Mouse (Mus musculus): ENCODE data around the gene Gm12258. TPM values are rescaled to one million over a fixed set of nuclear protein-coding genes. Genes with fewer than 3 reads are reported as not detected.
"Not testable (repeated sequence)": the region's sequence is repeated elsewhere in the genome, so short reads cannot be mapped to it uniquely, and the experiment has no call there.

The Gm12258 gene
- total RNA-seq (2021) = 1 to 10 TPM; 1.3 to 1.7 TPM
- long read RNA-seq, experiment 1, full-length matches to known transcripts = 1 of 1 reads
- long read RNA-seq, experiment 1, partial matches to known transcripts = 0 of 1 reads
- long read RNA-seq, experiment 1, other reads (novel, unspliced or antisense) = 0 of 1 reads
- long read RNA-seq, experiment 2, full-length matches to known transcripts = 1 of 1 reads
- long read RNA-seq, experiment 2, partial matches to known transcripts = 0 of 1 reads
- long read RNA-seq, experiment 2, other reads (novel, unspliced or antisense) = 0 of 1 reads

DNA sequence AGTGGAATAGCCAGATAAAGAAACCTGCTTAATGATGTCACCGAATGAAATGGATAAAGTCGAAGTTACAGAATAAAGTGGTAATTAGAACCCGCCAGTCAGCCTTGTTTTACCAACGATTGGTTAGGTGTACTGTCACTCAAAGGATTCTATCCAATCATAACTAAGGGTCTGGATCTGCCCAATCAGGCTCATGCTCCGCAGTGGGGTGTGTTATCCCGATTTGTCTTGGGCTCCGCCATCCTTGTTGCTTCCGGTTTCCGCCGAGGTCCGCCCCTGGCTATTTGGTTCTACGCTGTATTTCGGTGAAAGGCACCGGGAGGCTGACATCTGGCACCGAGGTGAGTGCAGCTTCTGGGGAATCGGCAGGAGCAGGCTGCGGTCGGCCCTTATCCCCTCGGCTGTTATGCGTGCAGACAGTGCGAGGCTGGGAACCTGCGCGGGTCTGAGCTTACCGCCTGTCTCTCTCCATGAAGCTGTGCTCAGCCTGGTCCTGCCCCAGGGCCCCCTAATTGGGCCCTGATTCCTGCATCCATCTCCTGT, at the start of gene Gm12258:
TSS of gene Gm12258 (plus strand) at position 240 of the 543 bp plus-strand sequence.
- peak; percentile 80 for DNase-seq
- intact Hi-C loops (cut with DNase I; ENCODE audit: low total_unique reads) = no loop called here

DNA sequence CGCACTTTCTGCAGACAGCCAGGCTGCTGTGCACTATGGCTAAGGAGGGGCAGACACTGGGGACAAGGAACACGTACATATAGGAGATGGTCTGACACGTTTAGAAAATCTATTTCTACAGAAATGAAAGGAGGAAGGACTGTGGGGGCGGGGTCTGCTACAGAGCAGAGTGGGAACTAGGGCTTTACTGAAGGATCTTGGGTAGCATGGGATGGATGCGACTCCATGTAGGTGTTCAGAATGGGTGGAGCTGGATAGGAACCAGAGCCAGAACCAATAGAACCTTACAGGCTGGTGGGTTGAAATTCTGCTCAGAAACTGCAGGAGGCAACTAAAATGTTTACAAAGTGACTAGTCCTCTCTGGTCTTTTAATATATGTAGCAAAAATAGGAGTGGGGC, 47.2 kb upstream of the Gm12258 start:
- no peak for DNase-seq
- intact Hi-C loops (cut with DNase I; ENCODE audit: low total_unique reads) = no loop called here

DNA sequence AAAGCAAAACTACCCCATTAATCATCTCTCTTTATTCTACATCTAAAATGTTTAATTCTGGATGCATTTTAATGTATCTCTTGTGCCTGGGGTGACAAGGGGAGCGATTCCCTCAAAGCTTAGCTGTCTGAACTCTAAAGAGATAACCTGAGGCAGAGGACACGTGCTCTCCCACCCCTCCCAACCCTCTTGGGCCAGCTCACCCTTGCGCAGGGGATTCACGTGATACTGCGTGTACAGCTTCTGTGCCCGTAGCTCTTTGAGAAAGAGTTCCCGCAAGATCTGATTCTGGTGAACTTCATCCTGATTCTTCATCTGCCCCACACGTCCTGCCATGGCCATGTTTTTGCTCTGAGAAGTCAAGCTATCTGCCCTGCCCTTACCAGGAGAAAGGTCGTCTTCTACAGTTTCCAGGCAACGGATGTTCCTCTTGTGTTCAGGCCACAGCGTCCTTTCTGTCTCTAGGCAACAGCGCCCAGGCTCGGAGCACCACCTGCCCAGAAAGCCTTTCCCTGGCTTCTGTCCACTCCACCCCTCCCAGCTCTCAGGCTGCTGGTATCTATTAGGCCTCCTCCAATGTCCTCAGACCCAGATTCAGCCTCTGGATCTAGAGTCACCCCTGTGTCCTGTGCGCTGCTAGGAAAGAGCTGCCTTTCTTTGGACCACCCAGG, 45.3 kb upstream of the Gm12258 start, which contains the start of gene Fam183b:
TSS of gene Fam183b (minus strand) at position 403 of the 671 bp plus-strand sequence.
- intact Hi-C loops (cut with DNase I; ENCODE audit: low total_unique reads) = no loop called here
- DNase-seq = peak; percentile 17

DNA sequence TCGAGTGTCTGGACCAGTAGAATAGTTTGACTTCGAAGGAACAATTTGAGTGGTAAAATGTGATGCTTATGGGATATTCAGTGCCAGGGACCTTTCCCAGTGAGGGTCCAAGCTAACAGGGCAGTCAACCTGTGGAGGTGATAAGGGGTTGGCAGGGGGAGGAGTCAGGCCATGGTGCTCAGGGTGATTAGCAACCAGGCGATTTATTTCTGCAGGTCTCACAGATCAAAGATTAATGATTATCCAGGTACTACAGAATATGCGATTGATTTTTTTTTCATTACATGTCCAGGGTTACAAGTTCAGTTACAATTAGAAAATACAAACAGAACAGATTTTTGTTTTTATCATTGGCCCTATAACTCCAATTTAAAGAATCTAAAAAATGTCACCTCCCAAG, 43.1 kb upstream of the Gm12258 start:
- no peak for DNase-seq
- intact Hi-C loops (cut with DNase I; ENCODE audit: low total_unique reads) = no loop called here

DNA sequence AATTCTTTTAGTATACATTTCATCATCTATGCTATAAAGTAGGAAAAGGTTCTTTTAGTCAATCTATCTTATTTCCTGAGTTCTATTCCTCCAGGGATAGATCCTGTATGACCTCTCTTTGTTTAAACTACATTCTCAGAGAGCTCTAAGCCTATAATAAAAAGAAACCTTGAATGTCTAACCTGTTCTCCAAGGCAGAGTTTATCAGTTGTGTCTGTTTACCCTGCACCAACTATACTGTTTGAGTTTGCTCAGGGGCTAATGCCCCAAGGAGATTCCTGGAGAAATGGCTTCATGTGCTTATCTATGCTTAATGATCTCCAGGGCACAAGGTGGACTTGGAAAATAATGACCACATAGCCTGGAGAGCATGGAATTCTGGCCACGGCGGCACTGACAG, 42.6 kb upstream of the Gm12258 start:
- intact Hi-C loops (cut with DNase I; ENCODE audit: low total_unique reads) = no loop called here
- no peak for DNase-seq

DNA sequence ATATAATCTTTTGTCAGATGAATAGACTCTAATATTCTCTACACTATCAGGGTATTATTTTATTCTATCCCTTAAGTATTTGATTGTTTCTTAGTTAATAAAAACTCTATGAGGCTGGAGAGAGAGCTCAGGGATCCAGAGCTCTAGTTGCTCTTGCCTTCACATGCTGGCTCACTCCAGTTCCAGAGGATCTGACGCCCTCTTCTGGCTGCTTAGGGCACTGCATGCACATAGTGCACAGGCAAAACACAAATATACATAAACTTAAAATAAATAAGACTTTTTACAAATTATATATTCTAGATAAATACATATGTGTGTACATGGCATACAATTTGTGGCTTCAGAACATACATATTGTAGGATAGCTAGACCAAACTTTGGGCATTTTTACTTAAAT, 35.0 kb upstream of the Gm12258 start:
- no peak for DNase-seq
- intact Hi-C loops (cut with DNase I; ENCODE audit: low total_unique reads) = no loop called here

DNA sequence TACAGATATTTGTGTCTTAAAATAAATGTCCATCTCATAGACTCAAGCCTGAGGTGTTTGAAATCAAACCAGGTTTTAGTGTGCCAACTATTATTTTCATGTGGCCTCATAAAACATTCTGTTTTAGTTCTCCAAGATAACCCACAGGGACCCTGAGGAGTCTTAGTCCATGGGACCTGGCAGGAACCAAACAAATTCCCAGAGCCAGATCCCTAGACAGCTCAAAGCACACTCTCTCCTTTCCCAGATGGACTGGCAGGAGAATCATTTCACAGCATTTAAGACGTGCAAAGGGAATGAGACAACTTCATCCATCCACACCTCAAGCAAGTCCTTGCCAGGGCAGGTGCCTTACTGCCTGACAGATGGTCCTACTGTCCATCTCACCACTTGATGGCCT, 32.3 kb upstream of the Gm12258 start, which contains the start of gene Olfr313:
TSS of gene Olfr313 (plus strand) at position 301 of the 400 bp plus-strand sequence.
- intact Hi-C loops (cut with DNase I; ENCODE audit: low total_unique reads) = not testable (repeated sequence)

DNA sequence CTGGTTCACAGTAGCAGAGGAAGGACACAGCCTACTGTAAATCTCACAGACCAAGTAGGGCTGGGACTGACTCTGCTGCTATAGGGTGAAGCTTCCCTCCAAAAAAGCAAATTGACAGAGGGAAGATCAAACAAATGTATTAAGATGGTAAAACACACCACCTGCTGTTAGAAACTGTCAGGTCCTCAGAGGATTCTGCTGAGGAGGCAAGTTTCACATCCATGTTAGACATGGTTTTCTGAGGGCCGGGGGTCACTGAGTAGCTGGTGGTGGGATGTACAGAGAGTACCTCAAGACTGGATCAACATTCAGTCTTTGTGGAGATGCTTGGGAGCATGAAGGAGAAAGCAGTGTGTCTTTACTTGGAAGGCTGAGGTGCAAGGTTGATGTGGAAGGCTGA, 31.3 kb upstream of the Gm12258 start:
- intact Hi-C loops (cut with DNase I; ENCODE audit: low total_unique reads) = no loop called here
- DNase-seq = no peak

More for the DNA sequence above, 32.3 kb upstream of the Gm12258 start, which contains the start of gene Olfr313:
- DNase-seq = not testable (repeated sequence)

DNA sequence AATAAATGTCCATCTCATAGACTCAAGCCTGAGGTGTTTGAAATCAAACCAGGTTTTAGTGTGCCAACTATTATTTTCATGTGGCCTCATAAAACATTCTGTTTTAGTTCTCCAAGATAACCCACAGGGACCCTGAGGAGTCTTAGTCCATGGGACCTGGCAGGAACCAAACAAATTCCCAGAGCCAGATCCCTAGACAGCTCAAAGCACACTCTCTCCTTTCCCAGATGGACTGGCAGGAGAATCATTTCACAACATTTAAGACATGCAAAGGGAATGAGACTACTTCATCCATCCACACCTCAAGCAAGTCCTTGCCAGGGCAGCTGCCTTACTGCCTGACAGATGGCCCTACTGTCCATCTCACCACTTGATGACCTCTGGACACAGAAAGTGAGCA, 18.0 kb upstream of the Gm12258 start, which contains the start of gene Olfr312:
TSS of gene Olfr312 (plus strand) at position 301 of the 400 bp plus-strand sequence.
- intact Hi-C loops (cut with DNase I; ENCODE audit: low total_unique reads) = not testable (repeated sequence)

DNA sequence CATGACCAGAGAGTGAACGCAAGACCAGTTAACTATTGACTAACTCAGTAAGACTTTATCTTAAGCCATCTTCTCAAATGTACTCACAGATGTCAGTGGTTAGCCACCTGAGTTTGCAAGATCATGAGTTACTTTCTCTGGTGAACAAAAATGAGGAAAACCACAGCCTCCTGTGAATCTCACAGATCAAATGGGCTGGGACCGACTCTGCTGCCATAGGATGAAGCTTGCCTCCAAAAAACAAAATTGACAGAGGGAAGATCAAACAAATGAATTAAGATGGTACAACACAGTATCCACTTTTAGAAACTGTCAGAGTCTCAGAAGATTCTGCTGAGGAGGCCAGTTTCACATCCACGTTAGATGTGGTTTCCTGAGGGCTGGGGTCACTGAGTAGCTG, 17.2 kb upstream of the Gm12258 start:
- intact Hi-C loops (cut with DNase I; ENCODE audit: low total_unique reads) = no loop called here
- no peak for DNase-seq

More for the DNA sequence above, 18.0 kb upstream of the Gm12258 start, which contains the start of gene Olfr312:
- not testable (repeated sequence) for DNase-seq

DNA sequence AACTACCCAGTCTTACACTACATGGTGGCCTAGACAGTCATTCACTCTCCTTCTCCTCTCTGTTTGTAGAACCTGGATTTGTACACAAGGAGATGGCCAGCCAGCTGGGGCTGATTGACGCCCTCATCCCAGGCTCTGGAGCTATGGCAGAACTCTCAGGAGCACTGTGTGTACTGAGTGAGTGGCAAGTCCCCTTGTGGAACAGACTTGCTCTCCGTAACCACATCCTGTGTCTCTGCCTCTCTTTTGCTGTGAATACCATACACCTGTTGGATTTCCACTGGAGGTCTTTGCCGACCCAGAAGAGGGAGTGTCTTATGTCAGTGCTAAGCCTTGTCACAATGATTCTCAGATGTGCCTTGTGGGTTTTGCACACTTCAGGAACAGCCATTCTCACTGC, 14.4 kb upstream of the Gm12258 start:
- intact Hi-C loops (cut with DNase I; ENCODE audit: low total_unique reads); DNase-seq: not testable (repeated sequence)

DNA sequence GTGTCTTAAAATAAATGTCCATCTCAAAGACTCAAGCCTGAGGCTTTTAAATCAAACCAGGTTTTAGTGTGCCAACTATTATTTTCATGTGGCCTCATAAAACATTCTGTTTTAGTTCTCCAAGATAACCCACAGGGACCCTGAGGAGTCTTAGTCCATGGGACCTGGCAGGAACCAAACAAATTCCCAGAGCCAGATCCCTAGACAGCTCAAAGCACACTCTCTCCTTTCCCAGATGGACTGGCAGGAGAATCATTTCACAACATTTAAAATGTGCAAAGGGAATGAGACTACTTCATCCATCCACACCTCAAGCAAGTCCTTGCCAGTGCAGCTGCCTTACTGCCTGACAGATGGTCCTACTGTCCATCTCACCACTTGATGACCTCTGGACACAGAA, 8.0 kb upstream of the Gm12258 start, which contains the start of gene Olfr311:
TSS of gene Olfr311 (plus strand) at position 301 of the 400 bp plus-strand sequence.
- DNase-seq; intact Hi-C loops (cut with DNase I; ENCODE audit: low total_unique reads): not testable (repeated sequence)

DNA sequence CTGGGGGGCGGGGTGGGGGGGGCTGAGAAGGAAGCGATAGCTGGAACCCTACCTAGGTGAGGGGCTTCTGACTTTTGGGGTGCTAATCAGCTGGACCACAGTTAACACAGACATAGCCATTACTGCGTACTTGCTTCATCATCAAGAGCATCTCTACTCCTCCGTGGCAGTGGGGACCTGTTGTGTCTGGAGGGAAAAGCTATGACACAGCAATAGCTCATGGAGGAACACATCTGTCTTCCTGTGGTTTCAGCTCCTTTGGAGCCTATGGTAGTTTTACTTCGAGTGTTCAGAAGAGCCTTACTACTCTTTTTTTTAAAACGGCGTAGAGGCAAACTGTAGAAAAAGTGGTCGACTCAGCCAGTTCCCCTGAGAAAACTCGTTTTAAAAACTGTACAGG, 678 bp downstream of the Gm12258 start:
- intact Hi-C loops (cut with DNase I; ENCODE audit: low total_unique reads) = no loop called here
- DNase-seq = no peak

DNA sequence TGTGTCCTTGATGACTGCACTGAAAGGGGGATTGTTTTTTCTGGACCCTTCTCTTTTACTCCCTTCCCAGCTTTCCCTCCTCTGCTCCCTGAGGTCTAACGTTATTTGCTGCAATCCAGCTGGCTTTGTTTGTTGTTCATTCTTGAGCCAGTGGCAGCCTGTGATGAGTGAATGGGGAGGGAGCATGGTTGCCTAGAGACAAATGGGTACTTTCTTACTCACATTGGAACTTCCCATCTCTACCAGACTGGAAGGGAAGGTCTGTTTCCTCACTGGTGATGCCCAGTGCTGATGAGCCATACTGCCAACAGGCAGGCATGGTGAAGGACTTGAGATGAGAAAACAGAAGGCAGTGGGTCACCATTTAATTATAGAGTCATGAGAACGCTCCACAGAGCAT, 2.8 kb downstream of the Gm12258 start:
- intact Hi-C loops (cut with DNase I; ENCODE audit: low total_unique reads) = no loop called here

DNA sequence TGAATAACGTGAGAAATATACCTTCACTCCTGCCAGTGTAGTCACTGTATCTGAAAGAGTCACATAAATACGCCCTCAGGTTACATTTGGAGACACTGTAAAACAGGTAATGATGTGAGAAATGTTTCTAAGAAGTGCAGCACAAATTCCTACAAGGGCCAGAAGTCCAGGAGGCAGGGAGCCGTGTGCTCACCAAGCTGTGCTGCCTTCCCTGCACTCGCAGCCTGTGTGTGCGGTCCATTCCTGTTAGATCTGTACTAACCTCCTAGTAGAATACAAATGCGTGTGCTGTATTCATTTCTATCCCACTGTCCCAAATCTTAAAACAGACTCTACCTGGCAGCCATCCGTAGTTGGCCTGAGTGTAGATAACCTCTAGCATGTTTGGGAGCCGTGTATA, 13.8 kb downstream of the Gm12258 start:
- DNase-seq = no peak
- intact Hi-C loops (cut with DNase I; ENCODE audit: low total_unique reads) = no loop called here

More for the DNA sequence above, 2.8 kb downstream of the Gm12258 start:
- no peak for DNase-seq

DNA sequence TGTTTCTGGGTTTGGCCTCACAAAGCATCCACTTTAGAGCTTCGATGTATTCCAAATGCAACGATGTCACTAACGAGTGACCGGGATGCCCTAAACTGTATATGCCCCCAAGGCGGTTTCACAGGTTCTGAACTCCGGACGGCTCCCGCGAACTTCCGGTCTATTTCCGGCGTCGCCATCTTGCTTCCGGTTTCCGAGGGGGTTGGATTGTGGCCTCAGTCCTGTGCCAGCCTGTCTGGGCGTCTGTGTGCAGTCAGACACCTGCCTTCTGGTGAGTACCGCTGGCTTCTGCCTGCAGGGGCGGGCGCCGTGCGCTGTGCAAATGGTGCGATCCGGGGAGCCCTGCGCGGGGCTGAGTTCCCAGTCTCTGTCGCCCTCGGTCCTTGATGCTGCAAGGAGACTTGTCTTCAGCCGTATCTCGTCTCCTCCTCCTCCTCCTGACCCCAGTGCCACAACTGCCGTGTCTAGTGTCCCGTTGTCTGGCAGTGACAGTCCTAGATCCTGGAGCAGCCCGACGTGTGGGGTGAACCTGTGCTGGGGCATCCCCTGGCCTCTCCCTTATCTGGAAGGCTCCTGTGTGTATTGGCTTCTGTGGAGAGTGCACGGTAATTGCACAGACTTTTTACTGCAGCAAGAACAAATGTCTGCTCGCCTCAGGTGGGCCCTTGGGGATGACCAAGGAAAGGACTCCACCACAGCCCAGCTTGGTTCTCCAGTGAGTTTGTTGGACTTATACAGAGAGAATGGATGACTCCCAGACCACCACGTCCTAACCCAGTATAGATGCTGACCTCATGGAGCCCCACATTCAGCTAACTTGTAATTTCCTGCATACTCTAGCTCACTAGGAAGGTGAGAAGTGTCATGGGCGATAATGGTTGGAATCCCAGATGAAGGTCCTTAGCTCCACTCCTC, 20.3 kb downstream of the Gm12258 start, which contains the start of gene 2810021J22Rik:
TSS of gene 2810021J22Rik (plus strand) at position 178 of the 915 bp plus-strand sequence.
- peak; percentile 72 for DNase-seq
- intact Hi-C loops (cut with DNase I; ENCODE audit: low total_unique reads) = no loop called here

DNA sequence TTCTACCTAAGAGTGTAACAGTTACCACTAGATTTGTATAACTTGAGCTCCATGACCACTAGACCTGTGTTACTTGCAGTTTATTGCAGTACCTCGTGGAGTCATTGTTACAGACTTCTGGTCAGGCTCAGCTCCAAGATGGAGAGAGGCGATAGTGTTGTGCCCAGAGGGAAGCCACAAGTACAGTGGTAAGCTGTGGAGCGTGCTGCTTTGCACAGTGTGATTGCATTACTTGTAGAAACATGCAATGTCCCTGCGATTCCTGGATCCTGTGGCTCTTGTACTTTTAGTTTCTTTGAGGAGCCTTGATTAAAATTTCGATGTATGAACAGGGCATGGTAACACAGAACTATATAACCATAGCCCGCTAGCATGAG, 21.0 kb downstream of the Gm12258 start:
- intact Hi-C loops (cut with DNase I; ENCODE audit: low total_unique reads) = no loop called here
- no peak for DNase-seq

DNA sequence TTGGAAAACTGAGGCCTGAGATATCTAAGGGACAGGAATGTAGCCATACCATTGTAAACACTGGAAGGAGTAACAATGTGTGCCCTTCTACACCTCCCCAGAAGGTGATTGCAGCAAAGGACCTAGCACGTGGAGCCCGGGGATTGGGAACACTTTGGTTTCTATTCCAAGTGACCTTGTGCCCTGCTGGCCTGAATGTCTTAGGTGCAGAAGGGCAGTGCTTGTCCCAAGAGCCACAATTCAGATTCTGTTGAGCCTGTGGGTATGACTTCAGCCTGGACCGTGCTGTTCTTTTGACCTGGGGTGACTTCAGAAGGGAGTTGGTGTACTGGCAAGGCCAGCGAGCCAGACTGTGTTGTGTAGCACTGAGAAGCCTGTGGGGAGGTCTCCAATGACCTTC, 24.0 kb downstream of the Gm12258 start:
- intact Hi-C loops (cut with DNase I; ENCODE audit: low total_unique reads) = no loop called here
- no peak for DNase-seq

DNA sequence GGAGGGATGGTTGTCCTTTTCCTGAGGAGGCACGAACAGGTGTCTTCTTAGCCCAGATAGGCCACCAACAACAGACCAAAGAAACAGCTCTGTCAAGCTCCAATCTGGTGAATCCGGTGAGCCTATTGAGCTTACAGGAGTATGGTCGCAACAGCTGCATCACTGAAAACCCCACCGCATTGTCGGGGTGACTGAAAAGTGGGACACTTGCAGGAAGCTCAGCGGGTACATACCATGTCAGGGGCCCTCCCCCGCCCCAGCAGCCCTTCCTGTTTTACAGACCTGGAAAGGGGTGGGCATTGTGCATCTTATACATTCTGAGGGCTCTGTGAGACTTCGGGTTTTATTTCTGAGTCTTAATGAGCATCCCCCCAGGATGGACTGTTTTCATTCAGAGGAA, 36.8 kb downstream of the Gm12258 start:
- DNase-seq = no peak
- intact Hi-C loops (cut with DNase I; ENCODE audit: low total_unique reads) = no loop called here

All from gastrocnemius, postnatal 14 days (tissue).